Mouse (Mus musculus) cortical plate, adult 2 months (tissue): ENCODE measurements around the gene Cracr2b.

Experiments used
- CTCF ChIP-seq: fragments of 200-500 bp; IDR thresholded peaks from 2 replicates; pipeline ENCODE4 v1.5.1; 2011; ENCODE audit warnings: mild to moderate bottlenecking, control low read depth, low read length; ENCODE audit not compliant: insufficient read depth; ENCODE audit errors: extremely low read depth
- POLR2A ChIP-seq: fragments of 200-500 bp; IDR thresholded peaks from 2 replicates; pipeline ENCODE4 v1.6.1; 2011; ENCODE audit warnings: mild to moderate bottlenecking, low read length, control low read depth; ENCODE audit not compliant: insufficient read depth; ENCODE audit errors: extremely low read depth

DNA sequence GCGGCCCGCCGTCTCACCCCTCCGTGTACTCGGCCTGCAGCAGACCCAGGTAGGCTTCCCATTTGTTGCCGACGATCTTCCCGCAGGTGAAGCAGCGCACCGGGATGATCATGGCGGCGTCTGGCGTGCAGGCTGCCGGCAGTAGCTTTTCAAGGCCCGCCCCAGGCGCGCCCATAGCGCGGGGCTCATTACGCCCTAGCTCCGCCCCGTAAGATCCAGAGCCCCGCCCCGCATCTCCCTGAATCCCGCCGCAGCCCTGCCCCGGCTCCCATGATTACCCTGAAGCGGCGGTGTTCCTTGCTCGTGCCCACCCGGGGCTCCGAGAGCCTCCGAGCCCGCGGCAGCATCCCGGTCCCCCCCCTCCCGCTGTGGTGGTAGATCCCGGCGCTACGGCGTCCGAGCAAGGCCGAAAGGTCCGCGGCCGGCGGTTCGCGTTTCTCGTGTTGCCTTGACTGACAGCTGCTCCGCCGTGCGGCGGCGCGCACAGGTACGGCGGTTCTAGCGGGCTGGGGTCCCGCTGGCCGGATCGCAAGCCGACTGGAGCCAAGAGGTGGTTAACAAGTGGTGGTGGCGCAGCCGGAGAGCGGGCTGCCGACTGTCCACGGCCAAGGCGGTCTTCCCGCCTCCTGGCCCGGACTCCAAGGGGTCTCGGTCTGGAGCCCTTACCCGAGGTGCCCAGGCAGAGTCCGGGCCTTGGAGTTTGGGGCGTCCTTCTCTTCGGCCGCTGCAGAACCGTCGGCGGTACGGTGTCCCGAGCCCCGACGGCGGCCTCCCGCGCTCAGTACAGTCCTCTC, 14.3 kb downstream of the Cracr2b start, which contains the start of the genes Polr2l and Tspan4:
- TF ChIP-seq CTCF (no peak), POLR2A (peak; percentile 77)
